Mouse (Mus musculus): ENCODE measurements around the gene Gm16434.
"Not testable (repeated sequence)": the region's sequence is repeated elsewhere in the genome, so short reads cannot be mapped to it uniquely, and the experiment has no call there.

- TF ChIP-seq GATA1 (IDR thresholded peaks at IDR 0.05; ENCODE audit: borderline replicate concordance, low read length); FLI1 (IDR thresholded peaks at IDR 0.05; ENCODE audit: low read length): not testable (repeated sequence)
Observed at GRCm38 (mm10) chr14:7174483-7174971, 19.8 kb downstream of the Gm16434 start, which contains the start of gene Gm3512.
